Mouse (Mus musculus): ENCODE results near the gene Klf12.

Klf12 gene

DNA sequence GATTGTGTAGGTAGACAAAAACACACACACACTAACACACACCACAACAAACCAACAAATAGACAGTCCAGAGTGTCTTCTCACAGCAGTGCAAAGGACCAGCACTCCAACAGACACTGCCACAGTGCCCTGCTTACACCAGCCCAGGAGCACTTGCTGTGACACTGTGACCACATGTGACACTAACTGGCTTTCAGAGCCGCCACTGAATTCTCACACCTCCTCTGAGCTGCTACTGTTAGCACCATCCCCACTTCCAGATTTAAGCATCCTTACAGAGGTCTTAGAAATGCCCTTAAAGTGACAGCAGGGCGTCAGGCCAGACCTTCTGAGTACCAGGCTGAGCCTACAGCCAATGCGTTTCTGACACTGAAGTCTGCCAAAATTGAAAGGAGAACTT lies 48.7 kb downstream of the Klf12 start:
- no peak for DNase-seq (ENCODE audit: low read depth in 2 of 2, low spot score in 2 of 2)

DNA sequence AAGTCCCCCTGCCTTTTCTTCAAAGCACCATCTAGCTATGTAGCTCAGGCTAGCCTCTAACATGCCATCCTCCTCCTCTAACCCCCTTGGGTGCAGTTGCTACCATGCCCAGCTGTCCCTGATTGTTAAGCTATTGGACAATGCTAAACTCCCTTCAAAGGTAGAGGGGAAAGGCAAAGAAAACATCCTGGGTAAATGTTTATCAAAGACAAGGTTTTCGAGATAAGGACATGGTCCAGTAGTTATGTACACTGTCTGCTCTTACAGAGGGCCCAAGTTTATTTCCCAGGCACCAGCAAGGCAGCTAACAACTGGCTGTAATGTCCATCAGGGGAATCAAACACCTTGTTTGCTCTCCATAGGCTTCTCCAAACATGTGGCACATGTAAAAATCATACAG lies 53.1 kb downstream of the Klf12 start:
- DNase-seq (ENCODE audit: low read depth in 2 of 2, low spot score in 2 of 2) = no peak

DNA sequence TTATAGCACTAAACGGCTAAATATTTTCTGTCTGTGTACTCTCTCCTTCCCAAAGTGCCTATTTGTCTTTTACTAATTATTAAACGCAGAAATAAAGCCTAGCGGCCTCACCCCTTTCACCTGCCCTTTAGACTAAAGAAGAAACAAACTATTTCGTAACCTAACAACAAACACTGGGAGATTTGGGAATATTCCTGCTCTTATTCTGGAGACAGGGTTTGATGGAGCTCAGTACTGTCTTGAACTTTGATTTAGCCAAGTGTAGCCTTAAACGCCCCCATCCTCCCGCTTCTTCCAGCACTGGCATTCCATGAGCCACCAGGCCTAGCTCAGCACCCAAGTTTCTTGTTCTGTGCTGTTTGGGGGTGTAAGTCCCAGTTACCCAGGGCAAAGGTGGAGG lies 56.4 kb downstream of the Klf12 start:
- DNase-seq (ENCODE audit: low read depth in 2 of 2, low spot score in 2 of 2) = no peak

DNA sequence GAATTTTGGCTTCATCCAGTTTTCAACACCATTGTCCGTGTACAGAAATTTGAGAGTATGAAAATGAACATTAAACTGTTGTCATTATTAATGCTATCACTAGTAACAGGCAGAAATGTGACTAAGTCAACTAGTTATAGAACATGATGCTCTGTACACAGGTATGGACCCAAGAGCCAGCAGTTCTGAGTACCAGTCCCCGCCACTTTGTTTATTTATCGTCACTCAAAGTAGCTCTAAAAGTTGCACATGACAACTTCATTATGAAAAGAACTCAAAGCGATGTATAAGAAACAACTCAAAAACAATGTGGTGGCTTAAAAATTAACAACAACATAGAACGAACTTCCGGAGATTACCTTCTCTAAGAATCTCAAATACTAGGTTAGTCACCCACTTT lies 56.8 kb downstream of the Klf12 start:
- DNase-seq (ENCODE audit: low read depth in 2 of 2, low spot score in 2 of 2) = no peak

DNA sequence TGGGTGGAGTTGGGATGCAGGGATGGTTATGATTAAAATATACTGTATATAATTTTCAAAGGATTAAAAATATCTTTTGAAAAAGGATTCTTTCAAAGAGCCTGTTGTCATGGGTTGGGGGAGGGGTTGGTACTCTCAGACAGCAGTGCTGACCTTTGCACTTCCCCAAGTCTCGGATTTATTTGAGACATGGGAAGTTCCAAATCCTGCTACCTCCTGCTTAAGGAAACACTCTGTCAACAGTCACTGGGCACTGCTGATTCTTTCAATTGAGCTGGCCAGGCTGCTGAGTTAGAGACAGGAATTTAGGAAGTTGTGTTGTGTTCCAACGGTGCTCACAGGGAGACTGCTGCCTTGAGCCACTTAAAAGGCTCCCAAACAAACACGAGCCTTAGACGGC lies 60.3 kb downstream of the Klf12 start:
- no peak for DNase-seq (ENCODE audit: low read depth in 2 of 2, low spot score in 2 of 2)

DNA sequence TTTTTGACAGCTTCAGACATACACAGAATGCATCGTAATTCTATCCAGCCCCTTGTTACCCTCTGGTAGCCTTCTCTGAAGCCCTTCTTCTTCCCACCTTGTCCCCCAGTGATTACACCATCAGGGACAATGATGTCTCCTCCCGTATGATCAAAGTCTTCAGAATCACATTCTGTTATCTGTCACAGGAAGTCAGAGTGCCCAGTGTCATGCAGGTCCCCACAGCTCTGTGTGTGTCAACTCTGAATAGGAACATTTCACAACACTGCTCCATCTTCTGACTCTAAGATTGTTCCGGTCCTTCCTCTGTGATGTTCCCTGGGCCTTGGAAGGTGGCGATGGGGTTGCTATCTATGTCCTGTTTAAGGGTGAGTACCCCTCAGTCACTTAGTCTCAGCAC lies 62.2 kb downstream of the Klf12 start:
- DNase-seq (ENCODE audit: low read depth in 2 of 2, low spot score in 2 of 2) = no peak

DNA sequence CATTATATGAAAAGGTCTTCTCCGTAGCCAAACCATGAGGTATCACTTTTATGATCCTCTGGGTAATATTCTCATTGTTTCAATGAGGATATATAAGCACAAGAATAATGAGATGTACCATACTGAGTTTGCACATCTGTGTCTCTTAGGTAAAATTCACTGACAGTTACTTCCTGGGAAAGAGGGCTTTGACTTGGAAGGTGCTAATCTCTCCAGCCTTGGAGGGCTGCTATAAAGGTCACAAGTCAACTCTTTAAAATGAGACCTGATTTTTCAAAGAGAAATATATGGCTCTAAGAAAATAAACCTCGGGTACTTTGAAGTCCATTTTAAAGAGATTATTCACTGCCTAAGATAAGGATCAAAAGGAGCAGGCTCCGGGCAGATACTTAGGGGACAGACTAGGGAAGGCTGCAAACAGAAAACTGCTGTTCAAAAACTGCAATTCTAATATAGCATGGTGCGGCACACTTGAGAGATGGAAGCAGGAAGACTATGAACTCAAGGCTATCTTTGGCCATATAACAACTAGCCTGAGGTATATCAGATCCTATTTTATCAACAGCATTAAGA lies 69.2 kb downstream of the Klf12 start:
- no peak for DNase-seq (ENCODE audit: low read depth in 2 of 2, low spot score in 2 of 2)

DNA sequence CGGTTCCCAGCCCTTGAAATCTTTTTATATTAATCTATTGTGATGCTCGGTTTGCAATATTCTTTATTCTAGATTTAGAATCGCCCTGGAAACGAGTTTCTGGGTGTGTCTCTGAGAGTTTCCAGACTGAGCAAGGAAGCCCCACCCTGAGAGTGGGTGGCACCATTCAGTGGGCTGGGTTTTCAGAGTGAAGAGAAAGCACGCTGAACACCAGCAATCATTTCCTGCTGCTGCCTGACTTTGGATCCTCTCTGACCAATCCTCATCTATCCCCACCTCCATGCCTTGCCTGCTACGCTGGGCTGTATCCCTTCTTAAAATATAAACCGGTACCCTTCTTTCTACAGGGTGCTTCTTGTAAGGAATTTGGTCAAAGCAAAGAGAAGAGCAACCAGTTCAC lies 71.4 kb downstream of the Klf12 start:
- DNase-seq (ENCODE audit: low read depth in 2 of 2, low spot score in 2 of 2) = no peak

DNA sequence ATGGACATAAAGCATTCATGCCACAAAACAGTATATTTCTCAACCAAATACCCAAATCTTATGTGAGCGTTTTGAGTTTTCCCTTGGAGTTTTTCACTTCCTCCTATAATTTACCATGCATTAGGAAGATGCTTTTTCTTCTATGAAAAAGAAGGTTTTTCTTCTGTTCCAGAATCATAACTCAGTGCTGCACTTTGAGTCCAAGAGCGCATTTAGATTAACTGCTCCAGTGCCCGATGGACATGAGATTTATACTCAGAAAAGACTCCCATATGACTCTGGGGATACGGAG lies 72.7 kb downstream of the Klf12 start:
- no peak for DNase-seq (ENCODE audit: low read depth in 2 of 2, low spot score in 2 of 2)

DNA sequence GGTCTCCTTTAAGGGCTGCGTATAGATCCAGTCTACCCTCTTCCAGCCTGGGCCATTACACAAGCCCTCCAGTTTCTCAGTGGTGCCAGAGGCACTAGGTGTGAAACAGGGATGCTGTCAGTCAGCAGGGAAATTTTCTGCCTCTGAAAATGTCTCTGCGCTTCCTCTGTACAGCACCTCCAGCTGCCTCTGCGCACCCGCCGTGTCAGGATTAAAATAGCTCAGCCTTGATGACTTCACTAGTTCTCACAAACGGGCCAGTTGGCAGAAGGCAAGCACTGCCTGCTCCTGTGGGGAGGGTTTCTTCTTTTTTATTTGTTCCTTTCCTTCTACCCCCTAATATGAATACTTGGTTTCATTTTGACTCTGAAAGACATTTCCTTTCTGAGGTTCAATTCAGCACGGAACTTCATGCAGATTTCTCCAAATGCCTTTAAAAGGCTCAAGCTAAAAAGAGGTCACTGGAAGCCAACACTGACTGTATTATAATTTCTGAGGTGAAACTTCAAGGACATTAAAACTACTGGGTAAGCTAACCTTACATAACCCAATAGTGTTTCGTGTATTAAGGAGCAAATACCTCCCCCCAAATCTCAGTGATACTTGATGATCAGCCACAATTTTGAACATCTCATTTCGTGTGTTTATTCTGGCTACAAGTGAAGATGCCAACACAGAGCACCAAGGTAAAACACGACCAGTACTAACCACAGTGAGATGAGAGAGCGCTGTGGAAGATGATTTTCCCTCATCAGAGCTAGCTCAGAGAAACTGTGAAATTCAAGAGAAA lies 73.2 kb downstream of the Klf12 start:
- DNase-seq (ENCODE audit: low read depth in 2 of 2, low spot score in 2 of 2) = no peak

DNA sequence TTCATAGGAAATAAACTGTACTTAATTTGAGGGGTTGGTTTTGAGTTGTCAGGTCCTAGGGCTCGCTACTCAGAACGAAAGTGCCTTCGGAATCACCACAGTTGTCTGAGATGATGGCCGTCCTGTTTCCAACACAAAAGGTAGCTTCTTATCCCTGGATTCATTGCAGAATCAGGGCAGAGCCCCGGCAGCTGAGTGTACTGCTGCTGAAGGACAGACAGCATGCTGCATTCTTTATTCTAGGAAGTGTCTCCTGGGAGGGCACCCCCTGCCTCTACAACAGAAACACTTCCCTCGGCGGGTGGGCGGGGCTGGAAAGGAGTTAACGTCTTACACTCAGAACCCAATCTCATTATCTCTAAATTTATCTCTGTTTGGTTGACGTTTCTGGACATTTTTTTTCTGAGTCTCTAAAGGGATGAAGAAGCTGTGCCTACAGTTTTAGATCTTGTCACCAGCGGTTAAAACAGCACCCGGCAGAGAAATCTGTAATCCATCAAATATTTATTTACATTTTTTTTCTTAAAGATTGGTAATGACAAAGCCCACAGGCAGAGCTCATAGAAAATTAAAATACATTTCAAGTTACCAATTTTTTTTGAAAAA lies 74.6 kb downstream of the Klf12 start:
- DNase-seq (ENCODE audit: low read depth in 2 of 2, low spot score in 2 of 2) = no peak

DNA sequence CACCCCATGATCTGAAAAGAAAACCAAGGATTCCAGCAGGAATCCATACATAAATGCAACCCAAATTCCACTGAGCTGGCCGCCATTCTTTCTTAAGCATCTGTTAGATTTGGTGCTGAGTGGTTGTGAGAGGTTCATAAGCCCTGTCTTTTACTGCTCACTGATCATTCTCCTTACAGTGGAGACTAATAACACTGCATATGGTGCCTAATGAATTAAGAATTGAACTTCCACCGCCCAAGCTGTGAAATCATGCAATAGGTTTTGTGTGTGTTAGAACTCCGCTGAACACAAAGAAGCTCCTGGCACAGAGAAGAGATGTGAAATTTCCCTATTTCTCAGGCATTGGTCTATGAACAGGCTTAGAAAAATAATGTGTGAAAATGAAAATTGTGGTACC lies 77.4 kb downstream of the Klf12 start:
- DNase-seq (ENCODE audit: low read depth in 2 of 2, low spot score in 2 of 2) = no peak

DNA sequence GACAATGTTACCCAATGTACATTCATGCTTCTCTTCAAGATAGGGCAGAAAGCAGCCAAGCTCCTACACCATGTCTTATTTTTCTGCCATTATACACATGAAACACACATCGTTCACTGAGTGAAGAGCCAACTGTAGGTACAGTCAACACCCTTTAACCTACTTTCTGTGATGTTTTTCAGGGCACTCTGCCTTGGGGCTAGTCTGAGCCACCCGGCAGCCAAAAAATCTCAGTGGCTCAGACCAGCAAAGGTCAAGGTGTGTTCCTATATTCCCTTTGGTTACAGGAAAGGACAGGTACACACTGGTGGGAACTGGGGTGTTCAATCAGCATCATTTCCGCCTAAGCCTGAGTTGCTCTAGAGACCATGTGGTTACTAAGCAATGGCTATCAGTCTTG lies 78.3 kb downstream of the Klf12 start:
- DNase-seq (ENCODE audit: low read depth in 2 of 2, low spot score in 2 of 2) = no peak

DNA sequence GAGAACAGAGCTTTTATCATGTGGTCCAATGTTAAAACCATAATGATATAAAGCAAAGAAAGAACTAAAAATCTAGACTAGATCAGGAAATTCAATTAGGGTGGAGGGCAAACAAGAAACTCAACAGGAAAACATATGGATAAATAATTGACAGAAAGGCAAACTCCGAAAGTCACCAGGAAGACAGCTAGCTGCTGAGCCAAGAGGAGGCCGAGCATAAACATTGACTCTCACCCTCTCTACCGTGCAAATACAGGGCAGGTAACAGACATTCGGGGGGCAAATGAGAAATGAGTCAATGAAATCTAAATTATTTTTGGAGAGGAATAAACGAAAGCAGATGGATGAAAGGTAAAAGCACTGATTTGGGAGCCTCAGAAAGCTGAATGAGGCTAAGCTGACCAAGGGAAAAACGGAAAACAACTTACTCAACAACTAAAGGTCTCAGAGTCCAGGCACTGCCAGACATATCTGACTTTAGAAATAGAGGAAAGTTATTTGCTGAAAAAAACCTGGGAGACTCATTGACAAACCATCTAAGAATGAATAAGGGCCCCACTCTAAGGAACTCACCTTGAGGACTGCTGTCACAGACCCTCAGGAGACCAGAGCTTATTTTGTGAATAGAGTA lies 84.3 kb downstream of the Klf12 start:
- DNase-seq (ENCODE audit: low read depth in 2 of 2, low spot score in 2 of 2) = no peak

DNA sequence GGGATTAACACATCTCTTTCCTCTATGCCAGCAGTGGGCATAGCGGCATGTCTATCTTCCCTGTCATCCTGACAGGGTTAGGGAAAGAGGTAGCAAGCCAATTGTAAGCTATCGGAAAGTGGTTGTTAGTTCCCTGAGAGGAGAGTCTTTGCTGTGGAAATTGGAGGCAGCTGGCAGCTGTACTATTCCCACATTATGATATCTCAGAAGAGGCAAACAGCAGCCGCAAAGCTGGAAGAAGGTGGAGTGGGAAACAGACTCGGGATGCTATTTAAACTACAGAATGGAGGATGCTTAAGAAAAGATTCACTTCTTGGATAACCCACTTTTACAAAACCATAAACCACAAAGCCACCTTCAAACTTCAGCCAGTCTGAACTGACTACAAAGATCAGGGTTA lies 85.8 kb downstream of the Klf12 start:
- no peak for DNase-seq (ENCODE audit: low read depth in 2 of 2, low spot score in 2 of 2)

DNA sequence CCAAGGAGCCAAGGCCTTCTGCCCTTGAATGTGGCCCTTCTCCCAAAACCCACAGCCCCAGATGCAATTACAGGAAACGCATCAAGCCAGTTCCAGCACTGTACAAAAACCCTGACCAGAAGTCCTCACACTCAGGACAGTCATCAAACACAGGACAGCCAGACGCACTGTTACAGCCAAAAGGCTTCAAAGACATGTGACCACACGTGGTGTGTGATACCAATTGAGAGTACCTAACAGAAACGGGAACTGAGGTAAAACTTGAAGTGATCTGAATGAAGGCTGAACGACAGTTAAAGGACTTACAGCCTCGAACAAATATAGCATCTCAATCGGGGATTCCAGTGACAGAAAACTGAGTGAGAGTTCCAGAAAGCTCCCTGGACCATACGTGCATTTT lies 87.3 kb downstream of the Klf12 start:
- DNase-seq (ENCODE audit: low read depth in 2 of 2, low spot score in 2 of 2) = no peak

DNA sequence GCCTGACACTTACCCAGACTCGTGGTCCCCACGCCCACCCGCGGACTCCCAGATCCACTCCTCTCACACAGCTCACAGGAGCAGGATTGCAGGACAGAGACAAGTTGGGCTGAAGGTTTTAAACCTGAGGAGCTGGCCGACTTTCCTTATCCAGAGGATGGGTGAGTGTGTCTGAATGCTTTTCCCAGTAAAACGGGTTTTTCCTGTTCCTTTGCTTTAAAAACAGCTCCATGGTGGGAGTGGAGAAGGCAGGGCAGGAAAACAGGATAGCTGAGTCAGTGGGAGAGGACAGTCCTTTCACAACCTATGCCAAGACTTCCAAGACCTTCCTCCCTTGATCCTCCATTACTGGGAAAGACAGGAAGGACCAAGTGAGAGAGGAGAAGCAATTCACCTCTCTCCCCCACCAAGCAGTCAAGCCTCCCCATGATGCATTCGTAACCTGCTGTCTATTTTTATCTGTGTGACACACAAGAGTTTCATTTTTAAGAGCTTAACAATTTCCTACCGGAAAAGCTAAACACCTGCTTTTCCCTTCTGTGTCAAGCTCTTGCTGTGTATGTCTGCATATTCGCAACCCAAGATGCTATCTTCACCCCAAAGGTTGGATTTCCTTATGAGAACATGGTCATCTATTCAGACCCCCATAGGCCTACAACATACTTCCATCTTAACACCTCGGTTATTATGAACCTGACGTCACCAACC lies 94.8 kb downstream of the Klf12 start:
- no peak for DNase-seq (ENCODE audit: low read depth in 2 of 2, low spot score in 2 of 2)

DNA sequence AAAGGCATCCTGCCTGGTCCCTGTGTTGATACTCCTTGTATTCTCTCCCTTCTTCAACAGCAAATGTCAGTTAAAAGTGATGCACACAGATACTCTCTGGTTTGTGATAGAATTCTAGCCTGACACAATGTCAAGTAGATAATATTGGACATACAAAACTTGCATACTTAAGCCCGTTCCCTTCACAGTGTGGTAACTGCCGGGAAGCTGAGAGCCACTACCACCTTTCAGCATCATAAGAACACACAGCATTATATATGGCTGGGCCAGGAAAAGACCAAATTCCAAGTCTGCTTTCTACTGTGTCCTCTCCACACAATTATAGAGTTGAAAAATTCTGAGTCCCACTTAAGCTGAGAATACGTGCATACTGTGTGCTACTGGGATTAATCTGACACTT lies 97.1 kb downstream of the Klf12 start:
- no peak for DNase-seq (ENCODE audit: low read depth in 2 of 2, low spot score in 2 of 2)

DNA sequence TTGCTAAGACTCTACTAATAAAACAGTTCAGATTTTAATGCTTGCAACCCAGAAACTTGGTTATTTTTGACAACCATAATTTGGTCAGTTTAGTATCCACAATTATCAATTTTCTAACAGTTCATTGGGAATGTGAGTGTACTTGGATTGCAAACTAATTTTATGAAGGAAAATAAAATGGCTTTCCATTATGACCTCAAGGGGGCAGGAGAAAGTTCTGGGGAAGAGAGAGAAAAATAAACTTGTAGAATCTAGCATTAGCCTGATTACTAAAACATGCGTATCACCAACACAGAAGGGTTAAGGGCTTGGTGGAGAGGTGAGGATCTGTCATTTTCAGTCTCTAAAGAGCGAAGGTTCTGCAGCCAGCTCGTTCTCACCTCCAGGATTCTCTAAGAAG lies 106.7 kb downstream of the Klf12 start:
- DNase-seq (ENCODE audit: low read depth in 2 of 2, low spot score in 2 of 2) = no peak

DNA sequence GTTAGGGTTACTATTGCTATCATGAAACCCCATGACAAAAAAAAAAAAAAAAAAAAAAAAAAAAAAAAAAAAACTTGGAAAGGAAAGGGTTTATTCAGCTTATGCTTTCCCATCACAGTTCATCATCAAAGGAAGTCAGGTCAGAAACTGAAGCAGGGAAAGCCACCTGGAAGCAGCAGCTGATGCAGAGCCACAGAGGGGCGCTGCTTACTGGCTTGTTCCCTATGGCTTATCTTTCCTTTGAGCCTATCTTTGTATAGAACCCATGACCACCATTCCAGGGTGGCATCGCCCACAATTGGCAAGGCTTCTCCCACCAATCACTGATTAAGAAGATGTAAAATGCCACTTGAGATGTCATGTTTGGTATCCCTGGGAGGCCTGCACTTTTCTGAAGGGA lies 119.4 kb downstream of the Klf12 start:
- DNase-seq (ENCODE audit: low read depth in 2 of 2, low spot score in 2 of 2) = no peak

DNA sequence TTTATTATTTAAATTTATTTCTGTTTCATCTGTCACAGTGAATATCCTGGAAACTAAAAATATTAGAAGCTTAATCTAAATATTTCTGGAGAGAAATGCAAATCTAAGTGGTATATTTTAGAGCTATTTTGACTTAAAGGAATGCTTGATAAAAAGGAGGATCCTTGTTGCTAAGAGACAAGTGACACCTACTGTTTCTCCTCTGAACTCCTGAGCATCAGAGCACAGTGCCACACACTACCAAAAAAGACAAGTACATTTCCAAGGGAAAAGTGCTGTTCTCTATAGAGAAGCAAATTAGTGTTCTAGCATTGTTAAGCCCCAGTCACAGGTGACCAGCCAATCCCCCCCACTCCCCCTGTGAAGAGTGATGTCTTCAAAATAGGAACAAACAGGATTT lies 127.8 kb downstream of the Klf12 start:
- DNase-seq (ENCODE audit: low read depth in 2 of 2, low spot score in 2 of 2) = no peak

DNA sequence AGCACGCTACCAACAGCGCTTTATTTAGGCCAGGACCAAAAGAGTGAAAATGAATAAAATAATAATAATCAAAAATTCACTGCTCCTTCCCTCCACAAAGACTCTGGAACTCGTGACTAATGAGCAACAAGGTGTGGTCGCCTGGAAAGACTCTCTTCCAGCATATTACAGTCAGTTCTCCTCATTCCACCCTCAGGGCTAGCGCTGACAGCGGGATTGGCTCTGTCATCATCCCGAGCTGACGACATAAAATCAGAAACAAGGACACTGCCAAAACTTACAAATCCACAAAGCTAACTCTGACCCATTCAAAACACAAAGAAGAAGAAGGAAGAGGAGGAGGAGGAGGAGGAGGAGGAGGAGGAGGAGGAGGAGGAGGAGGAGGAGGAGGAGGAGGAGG lies 136.8 kb downstream of the Klf12 start:
- DNase-seq (ENCODE audit: low read depth in 2 of 2, low spot score in 2 of 2) = no peak
